8 mouse cellular contexts compared by ENCODE assay signal in the genomic region with DNA sequence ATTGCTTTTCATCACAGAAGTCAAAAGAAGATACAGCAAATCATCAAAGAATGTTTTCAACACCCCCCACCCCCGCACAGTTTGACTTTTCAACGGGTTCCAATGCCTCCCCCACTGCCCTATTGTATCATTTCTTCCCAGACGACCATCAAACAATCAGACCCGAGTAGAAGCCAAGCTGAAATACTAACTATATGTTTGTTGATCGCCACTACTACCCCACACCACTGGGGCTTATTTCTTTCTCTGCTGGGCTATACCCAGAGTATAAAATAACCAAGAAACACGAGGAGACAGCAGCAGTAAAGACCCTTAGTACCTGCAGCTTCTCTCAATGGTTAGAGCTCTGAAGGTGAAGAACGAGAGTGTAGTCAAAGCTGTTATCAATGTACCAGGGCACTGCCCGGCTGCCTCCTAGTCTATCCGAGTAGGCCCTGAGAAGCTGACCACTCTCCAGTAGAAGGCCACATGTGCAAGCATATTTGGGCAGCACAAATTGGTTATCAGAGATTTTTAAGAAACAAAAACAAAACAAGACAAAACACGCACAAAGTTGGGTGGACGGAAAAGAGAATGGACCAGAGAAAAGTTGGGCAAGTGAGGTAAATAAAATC.
DNase-seq lines count a peak whose midpoint lies in the region; ATAC-seq and TF ChIP-seq lines count a peak whose summit lies in the region.

No protein-coding gene starts in this region.

- 0 out of 2 replicates have a peak, but pooled peaks cover 3% of the 10 kb centered on the region for H3K4me1 ChIP-seq in cerebellum, adult 2 months (ENCODE audit: control insufficient read depth, insufficient read depth, low read length)
- no peaks in the 10 kb centered on the region for H3K4me1 ChIP-seq in ES-Bruce4 (ENCODE audit: control insufficient read depth, insufficient read depth, low read length)
- H3K4me1 ChIP-seq in hindbrain, embryonic 14.5 days (replicated peaks; ENCODE audit: control insufficient read depth, insufficient read depth, low read length) = peaks cover 22% of the 10 kb centered on the region
- H3K4me1 ChIP-seq in megakaryocyte, embryonic 14.5 days = peaks cover 23% of the 10 kb centered on the region

- peak overlapping the region; percentile 43 for H3K4me3 ChIP-seq in cerebellum, adult 2 months (replicated peaks; ENCODE audit: insufficient read depth, low read depth, low read length)
- H3K4me3 ChIP-seq in ES-Bruce4 (ENCODE audit: low read depth, low read length) = peak overlapping the region; percentile 15; the same call in 1 of the 2 replicates
- no peak overlapping the region for H3K4me3 ChIP-seq in hindbrain, embryonic 14.5 days (replicated peaks; ENCODE audit: low read length)
- H3K4me3 ChIP-seq in megakaryocyte, embryonic 14.5 days (replicated peaks) = peak overlapping the region; percentile 84

- H3K9me3 ChIP-seq in ES-Bruce4 (replicated peaks; ENCODE audit: control insufficient read depth, insufficient read depth, low read length, poor library complexity, severe bottlenecking) = no peaks in the 10 kb centered on the region; the same call in 1 of the 2 replicates
- H3K9me3 ChIP-seq in hindbrain, embryonic 14.5 days (ENCODE audit: control insufficient read depth, low read length) = no peaks in the 10 kb centered on the region
- no peaks in the 10 kb centered on the region for H3K9me3 ChIP-seq in megakaryocyte, embryonic 14.5 days

- 59% methylated on average over 11 of the region's 11 CpGs for WGBS in cerebellum, adult 2 months
- WGBS in hindbrain, embryonic 14.5 days = 38% methylated on average over 11 of the region's 11 CpGs

- TF ChIP-seq EP300 in ES-Bruce4 (IDR thresholded peaks at IDR 0.05; ENCODE audit: insufficient read depth, low read depth, low read length) = no peak

- no peak for DNase-seq in cerebellum, adult 2 months
- no peak for DNase-seq in cerebellum, adult 8-10 months
- peak; percentile 26 for DNase-seq in hindbrain, embryonic 14.5 days (ENCODE audit: low spot score)
- no peak for DNase-seq in MN1 (ENCODE audit: low spot score)
- DNase-seq in frontal cortex, postnatal 10 days (ENCODE audit: low spot score in 2 of 2) = no peak

- TF ChIP-seq POLR2A in cerebellum, adult 2 months (IDR thresholded peaks at IDR 0.05; ENCODE audit: borderline replicate concordance, insufficient read depth, low read length) = no peak
- TF ChIP-seq POLR2A in ES-Bruce4 (IDR thresholded peaks at IDR 0.05; ENCODE audit: insufficient read depth, low read length) = no peak

- no peak overlapping the region for H3K27ac ChIP-seq in cerebellum, adult 2 months (ENCODE audit: insufficient read depth, low read length)
- no peak overlapping the region for H3K27ac ChIP-seq in ES-Bruce4 (ENCODE audit: insufficient read depth, low read length)
- H3K27ac ChIP-seq in hindbrain, embryonic 14.5 days = peak overlapping the region; percentile 79

- H3K27me3 ChIP-seq in cerebellum, adult 2 months (ENCODE audit: control insufficient read depth, insufficient read depth, low read length) = no peaks in the 10 kb centered on the region
- no peaks in the 10 kb centered on the region for H3K27me3 ChIP-seq in ES-Bruce4 (ENCODE audit: control insufficient read depth, insufficient read depth, low read length, poor library complexity, severe bottlenecking)
- no peaks in the 10 kb centered on the region for H3K27me3 ChIP-seq in hindbrain, embryonic 14.5 days (ENCODE audit: control insufficient read depth, insufficient read depth, low read length)
- H3K27me3 ChIP-seq in megakaryocyte, embryonic 14.5 days (replicated peaks) = peaks cover 12% of the 10 kb centered on the region

- H3K9ac ChIP-seq in ES-Bruce4 (ENCODE audit: low read depth, poor library complexity, severe bottlenecking) = peak overlapping the region; percentile 48
- no peak overlapping the region; the same call in 1 of the 2 replicates for H3K9ac ChIP-seq in hindbrain, embryonic 14.5 days

- peak; percentile 46; the same call in 1 of the 2 replicates for ATAC-seq in hindbrain, embryonic 14.5 days (ENCODE audit: low FRiP score)
- no peak for ATAC-seq in activated CD4-positive, CD25-positive, alpha-beta regulatory T cell, adult 4 months

- peak overlapping the region; percentile 42 for H3K4me2 ChIP-seq in hindbrain, embryonic 14.5 days (replicated peaks)

- no peaks in the 10 kb centered on the region for H3K36me3 ChIP-seq in ES-Bruce4 (ENCODE audit: control insufficient read depth, insufficient read depth, low read length, poor library complexity, severe bottlenecking)
- H3K36me3 ChIP-seq in hindbrain, embryonic 14.5 days (replicated peaks; ENCODE audit: control insufficient read depth, insufficient read depth) = no peaks in the 10 kb centered on the region
- H3K36me3 ChIP-seq in megakaryocyte, embryonic 14.5 days (replicated peaks; ENCODE audit: low read length) = no peaks in the 10 kb centered on the region

- TF ChIP-seq CTCF in cerebellum, adult 2 months (IDR thresholded peaks at IDR 0.05; ENCODE audit: borderline replicate concordance, insufficient read depth, low read depth, low read length) = no peak
- TF ChIP-seq CTCF in ES-Bruce4 (IDR thresholded peaks at IDR 0.05; ENCODE audit: low read depth, low read length) = no peak
